Mouse (Mus musculus) liver, adult 2 months (tissue): ENCODE data around the gene Camk2g.

Experiments
- CTCF ChIP-seq: fragments of 200-500 bp; IDR thresholded peaks from 2 replicates; pipeline ENCODE4 v1.5.1; 2011; ENCODE audit warnings: low read depth, low read length, control low read depth
- POLR2A ChIP-seq: fragments of 200-500 bp; IDR thresholded peaks from 2 replicates; pipeline ENCODE4 v1.6.1; 2011; ENCODE audit warnings: low read length, control low read depth; ENCODE audit not compliant: insufficient read depth; ENCODE audit errors: extremely low read depth

- no peak for TF ChIP-seq CTCF
- TF ChIP-seq POLR2A: no peak
Observed at GRCm38 (mm10) chr14:20768581-20768980, 25.3 kb downstream of the Camk2g start.
